Mouse (Mus musculus): ENCODE measurements around the gene Ank3.

GRCm38 (mm10) chr10:70055291-70055690 lies 656.7 kb downstream of the Ank3 start:
- TF ChIP-seq CTCF (IDR thresholded peaks at IDR 0.05; ENCODE audit: low read depth, low read length) = no peak
- TF ChIP-seq POLR2A (IDR thresholded peaks at IDR 0.05; ENCODE audit: extremely low read depth, insufficient read depth, low read length) = no peak

All from liver, adult 2 months (tissue).